Mouse (Mus musculus) brain, embryonic 14.5 days (tissue): ENCODE data around the gene Kmt2a.

ENCODE experiments used
- CTCF ChIP-seq: fragments of 200-500 bp; IDR thresholded peaks from 2 replicates; pipeline ENCODE4 v1.5.1; 2012; ENCODE audit warnings: inconsistent platforms, mild to moderate bottlenecking, moderate library complexity, borderline replicate concordance; ENCODE audit not compliant: insufficient read depth, insufficient read length; ENCODE audit errors: extremely low read depth
- POLR2A ChIP-seq: fragments of 200-500 bp; IDR thresholded peaks from 2 replicates; pipeline ENCODE4 v1.6.1; 2012; ENCODE audit warnings: mild to moderate bottlenecking, inconsistent platforms, borderline replicate concordance; ENCODE audit not compliant: poor library complexity, insufficient read depth, insufficient read length, severe bottlenecking; ENCODE audit errors: extremely low read depth

GRCm38 (mm10) chr9:44847446-44847845 is 33.6 kb downstream of the Kmt2a start:
- TF ChIP-seq POLR2A, result no peak
- TF ChIP-seq CTCF, result no peak
